Mouse (Mus musculus) lung, postnatal 4 days (tissue): ENCODE data around the gene St3gal5.

ENCODE experiments used
- DNase-seq, 2 experiments: peaks; one replicate each; pipeline ENCODE4 v3.0.0; 2021

The St3gal5 gene

GRCm38 (mm10) chr6:72097181-72097995 is at the start of gene St3gal5:
Gene St3gal5 (plus strand): TSS chr6:72097592.
- peak; percentile 93 to 95 for DNase-seq

- DNase-seq: no peak
These were observed 48.7 kb upstream of the St3gal5 start for GRCm38 (mm10) chr6:72048643-72049042.

GRCm38 (mm10) chr6:72049941-72050340 is 47.5 kb upstream of the St3gal5 start:
- DNase-seq: no peak

GRCm38 (mm10) chr6:72050827-72051226 is 46.6 kb upstream of the St3gal5 start:
- DNase-seq: no peak

- no peak for DNase-seq
These were observed 46.1 kb upstream of the St3gal5 start for GRCm38 (mm10) chr6:72051247-72051646.

GRCm38 (mm10) chr6:72051757-72052156 is 45.6 kb upstream of the St3gal5 start:
- DNase-seq: peak; percentile 19 to 52

- no peak for DNase-seq
These were observed 40.8 kb upstream of the St3gal5 start for GRCm38 (mm10) chr6:72056548-72056947.

GRCm38 (mm10) chr6:72058398-72058889 is 38.9 kb upstream of the St3gal5 start:
- DNase-seq: no peak

- peak in 1 of 2 experiments; percentile 24 for DNase-seq
These were observed 36.7 kb upstream of the St3gal5 start for GRCm38 (mm10) chr6:72060677-72061076.

GRCm38 (mm10) chr6:72063718-72064117 is 33.7 kb upstream of the St3gal5 start:
- no peak for DNase-seq

- DNase-seq: no peak
These were observed 31.4 kb upstream of the St3gal5 start for GRCm38 (mm10) chr6:72065988-72066387.

- DNase-seq: no peak
These were observed 29.0 kb upstream of the St3gal5 start for GRCm38 (mm10) chr6:72068436-72068835.

- no peak for DNase-seq
These were observed 26.0 kb upstream of the St3gal5 start for GRCm38 (mm10) chr6:72071281-72071870.

GRCm38 (mm10) chr6:72073781-72074180 is 23.6 kb upstream of the St3gal5 start:
- DNase-seq: no peak

GRCm38 (mm10) chr6:72076512-72076911 is 20.9 kb upstream of the St3gal5 start:
- no peak for DNase-seq

GRCm38 (mm10) chr6:72078178-72078577 is 19.2 kb upstream of the St3gal5 start:
- no peak for DNase-seq

GRCm38 (mm10) chr6:72081318-72082024 is 15.9 kb upstream of the St3gal5 start:
- DNase-seq: no peak

- no peak for DNase-seq
These were observed 10.0 kb upstream of the St3gal5 start for GRCm38 (mm10) chr6:72087402-72087801.

GRCm38 (mm10) chr6:72089865-72090264 is 7.5 kb upstream of the St3gal5 start:
- no peak for DNase-seq

GRCm38 (mm10) chr6:72091007-72091406 is 6.4 kb upstream of the St3gal5 start:
- DNase-seq: no peak

GRCm38 (mm10) chr6:72093121-72093520 is 4.3 kb upstream of the St3gal5 start:
- no peak for DNase-seq

- no peak for DNase-seq
These were observed 1.2 kb upstream of the St3gal5 start for GRCm38 (mm10) chr6:72096217-72096616.

GRCm38 (mm10) chr6:72096669-72097068 is 723 bp upstream of the St3gal5 start:
- no peak for DNase-seq
